ENCODE assay signal across 15 mouse cellular contexts in genomic region chr4:65187236-65187635, GRCm38 (mm10).
"Had no signal": no experiment of that assay in that cellular context is flagged by ENCODE, and none has a peak within 500 bp of the region (broad histone marks: within the 10 kb centered on the region; RNA-seq: fewer than 3 reads in every experiment).

No protein-coding gene starts in this region.

- H3K27me3 ChIP-seq: limb, embryonic 13.5 days; liver, embryonic 13.5 days; megakaryocyte, embryonic 14.5 days had no signal

- H3K9me3 ChIP-seq: limb, embryonic 10.5 days; limb, embryonic 13.5 days; liver, embryonic 13.5 days; megakaryocyte, embryonic 14.5 days; midbrain, embryonic 10.5 days had no signal

- H3K4me3 ChIP-seq: layer of hippocampus, adult 2 months; limb, embryonic 10.5 days; limb, embryonic 13.5 days; liver, embryonic 13.5 days; megakaryocyte, embryonic 14.5 days; midbrain, embryonic 10.5 days had no signal

- H3K9ac ChIP-seq: limb, embryonic 13.5 days; liver, embryonic 13.5 days had no signal

- DNase-seq: kidney, adult 8-10 months; kidney, postnatal 25 days; layer of hippocampus, adult 9-11 months; liver, embryonic 13.5 days; lung, adult 2 months; lung, postnatal 36 days; thymus, adult 2 months; thymus, postnatal 14 days; thymus, postnatal 4 days had no signal

- H3K36me3 ChIP-seq: limb, embryonic 10.5 days; limb, embryonic 13.5 days; liver, embryonic 13.5 days had no signal

- H3K4me1 ChIP-seq: limb, embryonic 10.5 days; limb, embryonic 13.5 days; liver, embryonic 13.5 days; megakaryocyte, embryonic 14.5 days had no signal

- H3K27ac ChIP-seq: kidney, postnatal 0 days; layer of hippocampus, adult 2 months; limb, embryonic 10.5 days; limb, embryonic 13.5 days; liver, embryonic 13.5 days; midbrain, embryonic 10.5 days had no signal

- H3K4me2 ChIP-seq: limb, embryonic 13.5 days; liver, embryonic 13.5 days had no signal
